Mouse (Mus musculus) liver, embryonic 14.5 days (tissue): ENCODE results near the gene Efna3. TPM values are rescaled to one million over a fixed set of nuclear protein-coding genes. Genes with fewer than 3 reads are reported as not detected.

Experiments
- ATAC-seq: fragments of 200-750 bp; cut with Nextera tagmentation; 2 replicates; pipeline ENCODE4 v1.8.0; 2017; ENCODE audit warnings: moderate number of reproducible peaks, mild to moderate bottlenecking, moderate library complexity; ENCODE audit not compliant: insufficient read depth
- DNase-seq, 3 experiments: peaks; one replicate each; pipeline ENCODE4 v3.0.0-alpha.2; 2012 to 2013; ENCODE audit warnings: low read depth in 3 of 3, low spot score in 3 of 3
- H3K27ac ChIP-seq: fragments of 300-500 bp; sonication (generic); 2 replicates; pipeline ENCODE4 v1.5.1; 2014; ENCODE audit warnings: moderate library complexity, mild to moderate bottlenecking, control low read depth, inconsistent platforms
- H3K27me3 ChIP-seq: fragments of 300-500 bp; sonication (generic); 2 replicates; pipeline ENCODE4 v1.6.1; 2014; ENCODE audit warnings: mild to moderate bottlenecking, low read length, moderate library complexity; ENCODE audit not compliant: control insufficient read depth, insufficient read depth
- H3K36me3 ChIP-seq: fragments of 300-500 bp; sonication (generic); replicated peaks from 2 replicates; pipeline ENCODE4 v1.6.1; 2014; ENCODE audit warnings: low read depth; ENCODE audit not compliant: control insufficient read depth, insufficient read depth
- H3K4me1 ChIP-seq, 2 experiments: fragments of 200-500 bp in 1 of 2; fragments of 300-500 bp in 1 of 2; sonication (generic) in 1 of 2; replicated peaks; 2 replicates each; pipeline ENCODE4 v1.6.1; 2012 to 2014; ENCODE audit warnings: antibody characterized with exemption in 1 of 2, inconsistent platforms in 1 of 2, low read length in 1 of 2; ENCODE audit not compliant: control insufficient read depth in 2 of 2, insufficient read depth in 2 of 2
- H3K4me2 ChIP-seq: fragments of 300-500 bp; sonication (generic); 2 replicates; pipeline ENCODE4 v1.6.1; 2014; ENCODE audit warnings: low read depth, mild to moderate bottlenecking, control low read depth, moderate library complexity
- H3K4me3 ChIP-seq, 2 experiments: fragments of 200-500 bp in 1 of 2; fragments of 300-500 bp in 1 of 2; sonication (generic) in 1 of 2; 2 replicates each; pipeline ENCODE4 v1.5.1; 2012 to 2014; ENCODE audit warnings: low read depth in 2 of 2, low read length in 2 of 2, mild to moderate bottlenecking in 2 of 2, control low read depth in 1 of 2, inconsistent platforms in 1 of 2, moderate library complexity in 1 of 2; ENCODE audit not compliant: insufficient read depth in 1 of 2
- H3K9ac ChIP-seq: fragments of 300-500 bp; sonication (generic); replicated peaks from 2 replicates; pipeline ENCODE4 v1.6.1; 2014; ENCODE audit warnings: mild to moderate bottlenecking, control low read depth, moderate library complexity
- H3K9me3 ChIP-seq: fragments of 300-500 bp; sonication (generic); 2 replicates; pipeline ENCODE4 v1.6.1; 2016; ENCODE audit warnings: low read length, mixed read lengths; ENCODE audit not compliant: control insufficient read depth
- CTCF ChIP-seq: IDR thresholded peaks from 2 replicates; pipeline ENCODE4 v1.5.1; 2016; ENCODE audit warnings: antibody characterized with exemption, low read depth, control low read depth
- EP300 ChIP-seq: IDR thresholded peaks from 2 replicates; pipeline ENCODE4 v1.6.1; 2016; ENCODE audit warnings: antibody characterized with exemption, low read depth
- WGBS: fragments of 180-500 bp; shearing (Covaris S2); extraction: QIAGEN DNeasy Blood & Tissue Kit; methylation state at CpG from one replicate; pipeline ENCODE4 v1.1.7; 2014; ENCODE audit not compliant: insufficient replicate concordance; 5-methylcytosine and 5-hydroxymethylcytosine counted together
- polyA plus RNA-seq, 2 experiments: library from polyadenylated mRNA; depleted of rRNA in 1 of 2; stranded (reverse) in 1 of 2; unstranded in 1 of 2; fragments of >200 nt; fragmentation: Nextera tagmentation in 1 of 2; extraction: Ambion mirVana in 1 of 2; gene quantifications; 2 replicates each; pipeline versions ENCODE4 v1.2.1 to v1.2.3; 2012 to 2014

Efna3 gene
- polyA plus RNA-seq, 2 experiments: 0.05 to 0.06 TPM

GRCm38 (mm10) chr3:89266439-89266893, 56.3 kb downstream of the Efna3 start:
- Histone ChIP-seq H3K4me3 (peak overlapping the region; percentile 68 to 88), H3K36me3 (no peaks in the 10 kb centered on the region), H3K27ac (no peak overlapping the region; the same call in 1 of the 2 replicates), H3K9ac (peak overlapping the region; percentile 85), H3K9me3 (no peaks in the 10 kb centered on the region), H3K27me3 (no peaks in the 10 kb centered on the region), H3K4me2 (peak overlapping the region; percentile 95), H3K4me1 (peaks cover 7 to 14% of the 10 kb centered on the region in 2 experiments)
- WGBS: under 1% methylated on average over 20 of the region's 20 CpGs
- peak; percentile 66 to 70 (median 67) for DNase-seq
- ATAC-seq: peak; percentile 80
- TF ChIP-seq CTCF (no peak), EP300 (no peak)

Other genes starting within 250 kb of the Efna3 start
- 4.1 and 5.2 TPM in 2 replicates for gene Rusc1, start 229.7 kb downstream of the Efna3 start, polyA plus RNA-seq (2012; rRNA removed)
- 2.6 and 3.2 TPM in 2 replicates for gene Rusc1, start 229.7 kb downstream of the Efna3 start, polyA plus RNA-seq (2014; fragmentation: Nextera tagmentation; extraction: Ambion mirVana)
- 0.02 TPM in 1 of 2 replicates, not detected in the other for gene Gm43738, start 221.9 kb downstream of the Efna3 start, polyA plus RNA-seq (2012; rRNA removed)
- gene Gm43738, start 221.9 kb downstream of the Efna3 start, polyA plus RNA-seq (2014; fragmentation: Nextera tagmentation; extraction: Ambion mirVana): 0.04 TPM in 1 of 2 replicates, not detected in the other
- gene Fdps, start 221.0 kb downstream of the Efna3 start, polyA plus RNA-seq (2012; rRNA removed): 126 and 131 TPM in 2 replicates
- 238 and 251 TPM in 2 replicates for gene Fdps, start 221.0 kb downstream of the Efna3 start, polyA plus RNA-seq (2014; fragmentation: Nextera tagmentation; extraction: Ambion mirVana)
- 132 and 143 TPM in 2 replicates for gene Pklr, start 186.8 kb downstream of the Efna3 start, polyA plus RNA-seq (2012; rRNA removed)
- gene Pklr, start 186.8 kb downstream of the Efna3 start, polyA plus RNA-seq (2014; fragmentation: Nextera tagmentation; extraction: Ambion mirVana): 79.8 and 97.5 TPM in 2 replicates
- gene Hcn3, start 162.8 kb downstream of the Efna3 start, polyA plus RNA-seq (2012; rRNA removed): 0.23 and 0.31 TPM in 2 replicates
- gene Hcn3, start 162.8 kb downstream of the Efna3 start, polyA plus RNA-seq (2014; fragmentation: Nextera tagmentation; extraction: Ambion mirVana): 0.55 and 0.56 TPM in 2 replicates
- gene Clk2, start 158.2 kb downstream of the Efna3 start, polyA plus RNA-seq (2012; rRNA removed): 26.1 and 28.8 TPM in 2 replicates
- gene Clk2, start 158.2 kb downstream of the Efna3 start, polyA plus RNA-seq (2014; fragmentation: Nextera tagmentation; extraction: Ambion mirVana): 6.7 and 7.2 TPM in 2 replicates
- gene Scamp3, start 145.5 kb downstream of the Efna3 start, polyA plus RNA-seq (2012; rRNA removed): 35.3 and 46.3 TPM in 2 replicates
- 41.0 and 44.2 TPM in 2 replicates for gene Scamp3, start 145.5 kb downstream of the Efna3 start, polyA plus RNA-seq (2014; fragmentation: Nextera tagmentation; extraction: Ambion mirVana)
- gene Fam189b, start 139.8 kb downstream of the Efna3 start, polyA plus RNA-seq (2012; rRNA removed): 3.6 and 3.9 TPM in 2 replicates
- 1.7 and 2.6 TPM in 2 replicates for gene Fam189b, start 139.8 kb downstream of the Efna3 start, polyA plus RNA-seq (2014; fragmentation: Nextera tagmentation; extraction: Ambion mirVana)
- 16.5 and 19.9 TPM in 2 replicates for gene Gba, start 120.0 kb downstream of the Efna3 start, polyA plus RNA-seq (2012; rRNA removed)
- 20.7 and 21.2 TPM in 2 replicates for gene Gba, start 120.0 kb downstream of the Efna3 start, polyA plus RNA-seq (2014; fragmentation: Nextera tagmentation; extraction: Ambion mirVana)
- gene Thbs3, start 107.8 kb downstream of the Efna3 start, polyA plus RNA-seq (2012; rRNA removed): 0.96 and 1.7 TPM in 2 replicates
- gene Thbs3, start 107.8 kb downstream of the Efna3 start, polyA plus RNA-seq (2014; fragmentation: Nextera tagmentation; extraction: Ambion mirVana): 0.44 and 0.79 TPM in 2 replicates
- gene Mtx1, start 95.9 kb downstream of the Efna3 start, polyA plus RNA-seq (2012; rRNA removed): 71.7 and 83.2 TPM in 2 replicates
- 101 TPM in 2 replicates for gene Mtx1, start 95.9 kb downstream of the Efna3 start, polyA plus RNA-seq (2014; fragmentation: Nextera tagmentation; extraction: Ambion mirVana)
- 0.02 and 0.18 TPM in 2 replicates for gene Muc1, start 93.9 kb downstream of the Efna3 start, polyA plus RNA-seq (2012; rRNA removed)
- gene Muc1, start 93.9 kb downstream of the Efna3 start, polyA plus RNA-seq (2014; fragmentation: Nextera tagmentation; extraction: Ambion mirVana): 0.08 and 0.11 TPM in 2 replicates
- gene Krtcap2, start 77.0 kb downstream of the Efna3 start, polyA plus RNA-seq (2012; rRNA removed): 26.3 and 26.4 TPM in 2 replicates
- 117 and 138 TPM in 2 replicates for gene Krtcap2, start 77.0 kb downstream of the Efna3 start, polyA plus RNA-seq (2014; fragmentation: Nextera tagmentation; extraction: Ambion mirVana)
- gene Trim46, start 76.7 kb downstream of the Efna3 start, polyA plus RNA-seq (2012; rRNA removed): 0.29 and 0.41 TPM in 2 replicates
- 0.05 TPM in 1 of 2 replicates, not detected in the other for gene Trim46, start 76.7 kb downstream of the Efna3 start, polyA plus RNA-seq (2014; fragmentation: Nextera tagmentation; extraction: Ambion mirVana)
- 89.7 and 115 TPM in 2 replicates for gene Dpm3, start 63.6 kb downstream of the Efna3 start, polyA plus RNA-seq (2012; rRNA removed)
- gene Dpm3, start 63.6 kb downstream of the Efna3 start, polyA plus RNA-seq (2014; fragmentation: Nextera tagmentation; extraction: Ambion mirVana): 64.3 and 65.8 TPM in 2 replicates
- 16.5 and 21.8 TPM in 2 replicates for gene Slc50a1, start 52.4 kb downstream of the Efna3 start, polyA plus RNA-seq (2012; rRNA removed)
- 17.3 and 18.7 TPM in 2 replicates for gene Slc50a1, start 52.4 kb downstream of the Efna3 start, polyA plus RNA-seq (2014; fragmentation: Nextera tagmentation; extraction: Ambion mirVana)
- gene Efna1, start 41.8 kb downstream of the Efna3 start, polyA plus RNA-seq (2012; rRNA removed): 3.6 and 3.7 TPM in 2 replicates
- 2.9 TPM in 2 replicates for gene Efna1, start 41.8 kb downstream of the Efna3 start, polyA plus RNA-seq (2014; fragmentation: Nextera tagmentation; extraction: Ambion mirVana)
- gene Efna4, start 15.1 kb upstream of the Efna3 start, polyA plus RNA-seq (2012; rRNA removed): 0.81 and 0.92 TPM in 2 replicates
- gene Efna4, start 15.1 kb upstream of the Efna3 start, polyA plus RNA-seq (2014; fragmentation: Nextera tagmentation; extraction: Ambion mirVana): 0.62 and 0.78 TPM in 2 replicates
- gene Adam15, start 27.0 kb upstream of the Efna3 start, polyA plus RNA-seq (2012; rRNA removed): 6.2 TPM in 2 replicates
- gene Adam15, start 27.0 kb upstream of the Efna3 start, polyA plus RNA-seq (2014; fragmentation: Nextera tagmentation; extraction: Ambion mirVana): 4.0 and 4.9 TPM in 2 replicates
- gene Dcst2, start 39.0 kb upstream of the Efna3 start, polyA plus RNA-seq (2012; rRNA removed): 0.02 and 0.03 TPM in 2 replicates
- 0.04 TPM in 1 of 2 replicates, not detected in the other for gene Dcst2, start 39.0 kb upstream of the Efna3 start, polyA plus RNA-seq (2014; fragmentation: Nextera tagmentation; extraction: Ambion mirVana)
- gene Dcst1, start 42.3 kb upstream of the Efna3 start, polyA plus RNA-seq (2012; rRNA removed): 0.03 TPM in 1 of 2 replicates, not detected in the other
- not detected in 2 replicates for gene Dcst1, start 42.3 kb upstream of the Efna3 start, polyA plus RNA-seq (2014; fragmentation: Nextera tagmentation; extraction: Ambion mirVana)
- gene Zbtb7b, start 71.8 kb upstream of the Efna3 start, polyA plus RNA-seq (2012; rRNA removed): 5.4 and 6.9 TPM in 2 replicates
- 0.95 and 1.2 TPM in 2 replicates for gene Zbtb7b, start 71.8 kb upstream of the Efna3 start, polyA plus RNA-seq (2014; fragmentation: Nextera tagmentation; extraction: Ambion mirVana)
- 0.75 and 0.76 TPM in 2 replicates for gene Lenep, start 79.8 kb upstream of the Efna3 start, polyA plus RNA-seq (2012; rRNA removed)
- gene Lenep, start 79.8 kb upstream of the Efna3 start, polyA plus RNA-seq (2014; fragmentation: Nextera tagmentation; extraction: Ambion mirVana): not detected in 2 replicates
- gene Flad1, start 88.9 kb upstream of the Efna3 start, polyA plus RNA-seq (2012; rRNA removed): 8.7 and 9.2 TPM in 2 replicates
- gene Flad1, start 88.9 kb upstream of the Efna3 start, polyA plus RNA-seq (2014; fragmentation: Nextera tagmentation; extraction: Ambion mirVana): 13.0 and 13.2 TPM in 2 replicates
- gene Cks1b, start 95.4 kb upstream of the Efna3 start, polyA plus RNA-seq (2012; rRNA removed): 133 and 172 TPM in 2 replicates
- 288 and 295 TPM in 2 replicates for gene Cks1b, start 95.4 kb upstream of the Efna3 start, polyA plus RNA-seq (2014; fragmentation: Nextera tagmentation; extraction: Ambion mirVana)
- 36.9 and 38.8 TPM in 2 replicates for gene Shc1, start 95.5 kb upstream of the Efna3 start, polyA plus RNA-seq (2012; rRNA removed)
- gene Shc1, start 95.5 kb upstream of the Efna3 start, polyA plus RNA-seq (2014; fragmentation: Nextera tagmentation; extraction: Ambion mirVana): 27.5 and 30.6 TPM in 2 replicates
- 12.9 and 15.2 TPM in 2 replicates for gene Pygo2, start 107.2 kb upstream of the Efna3 start, polyA plus RNA-seq (2012; rRNA removed)
- 8.4 and 10.7 TPM in 2 replicates for gene Pygo2, start 107.2 kb upstream of the Efna3 start, polyA plus RNA-seq (2014; fragmentation: Nextera tagmentation; extraction: Ambion mirVana)
- gene Pbxip1, start 113.7 kb upstream of the Efna3 start, polyA plus RNA-seq (2012; rRNA removed): 2.2 and 3.1 TPM in 2 replicates
- gene Pbxip1, start 113.7 kb upstream of the Efna3 start, polyA plus RNA-seq (2014; fragmentation: Nextera tagmentation; extraction: Ambion mirVana): 2.8 and 3.3 TPM in 2 replicates
- 23.4 and 32.2 TPM in 2 replicates for gene Pmvk, start 131.6 kb upstream of the Efna3 start, polyA plus RNA-seq (2012; rRNA removed)
- gene Pmvk, start 131.6 kb upstream of the Efna3 start, polyA plus RNA-seq (2014; fragmentation: Nextera tagmentation; extraction: Ambion mirVana): 32.1 and 36.5 TPM in 2 replicates
- gene Kcnn3, start 197.2 kb upstream of the Efna3 start, polyA plus RNA-seq (2012; rRNA removed): 0.02 and 0.03 TPM in 2 replicates
- gene Kcnn3, start 197.2 kb upstream of the Efna3 start, polyA plus RNA-seq (2014; fragmentation: Nextera tagmentation; extraction: Ambion mirVana): not detected in 2 replicates